Mouse (Mus musculus) 3T3-L1 (cell line): ENCODE measurements around the gene Uspl1.

Experiments used
- DNase-seq: peaks from one replicate; pipeline ENCODE4 v3.0.0-alpha.2; 2015; ENCODE audit warnings: low read depth, low spot score

Uspl1 gene

GRCm38 (mm10) chr5:149168051-149168450, 16.1 kb upstream of the Uspl1 start:
- no peak for DNase-seq

- DNase-seq = peak; percentile 53
These were observed 15.3 kb upstream of the Uspl1 start for GRCm38 (mm10) chr5:149168816-149169215.

- DNase-seq = no peak
These were observed 13.1 kb upstream of the Uspl1 start for GRCm38 (mm10) chr5:149170841-149171588.

- DNase-seq = no peak
These were observed 11.9 kb upstream of the Uspl1 start for GRCm38 (mm10) chr5:149172246-149172645.

GRCm38 (mm10) chr5:149174527-149174926, 9.6 kb upstream of the Uspl1 start:
- no peak for DNase-seq

GRCm38 (mm10) chr5:149175736-149176135, 8.4 kb upstream of the Uspl1 start:
- no peak for DNase-seq

GRCm38 (mm10) chr5:149178095-149178494, 6.1 kb upstream of the Uspl1 start:
- DNase-seq = no peak

- DNase-seq = no peak
These were observed 4.3 kb upstream of the Uspl1 start for GRCm38 (mm10) chr5:149179826-149180225.

GRCm38 (mm10) chr5:149182186-149182870, 1.8 kb upstream of the Uspl1 start:
- no peak for DNase-seq

- DNase-seq = no peak
These were observed 1.0 kb upstream of the Uspl1 start for GRCm38 (mm10) chr5:149183122-149183521.

GRCm38 (mm10) chr5:149183721-149184103, 438 bp upstream of the Uspl1 start:
- peak; percentile 80 for DNase-seq

GRCm38 (mm10) chr5:149184844-149185186, 665 bp downstream of the Uspl1 start:
- DNase-seq = peak; percentile 71

GRCm38 (mm10) chr5:149185806-149186205, 1.7 kb downstream of the Uspl1 start:
- no peak for DNase-seq

GRCm38 (mm10) chr5:149190160-149190559, 6.0 kb downstream of the Uspl1 start:
- DNase-seq = no peak

- no peak for DNase-seq
These were observed 12.5 kb downstream of the Uspl1 start for GRCm38 (mm10) chr5:149196611-149197010.

- DNase-seq = no peak
These were observed 14.6 kb downstream of the Uspl1 start for GRCm38 (mm10) chr5:149198782-149199181.

- peak; percentile 82 for DNase-seq
These were observed 18.8 kb downstream of the Uspl1 start for GRCm38 (mm10) chr5:149202941-149203340.

GRCm38 (mm10) chr5:149203796-149204375, 19.7 kb downstream of the Uspl1 start:
- DNase-seq = peak; percentile 25

GRCm38 (mm10) chr5:149204822-149205221, 20.7 kb downstream of the Uspl1 start:
- no peak for DNase-seq

- DNase-seq = peak; percentile 33
These were observed 21.1 kb downstream of the Uspl1 start for GRCm38 (mm10) chr5:149205265-149205664.

GRCm38 (mm10) chr5:149206286-149206685, 22.1 kb downstream of the Uspl1 start:
- DNase-seq = peak; percentile 94

GRCm38 (mm10) chr5:149207661-149208060, 23.5 kb downstream of the Uspl1 start:
- no peak for DNase-seq

- no peak for DNase-seq
These were observed 24.6 kb downstream of the Uspl1 start for GRCm38 (mm10) chr5:149208776-149209175.
